Mouse (Mus musculus) spleen, embryonic (tissue): ENCODE results near the gene Pllp.

ENCODE experiments used
- CTCF ChIA-PET: fragments of 350-600 bp; sonication (Branson Sonifier 250); formaldehyde crosslinking; loops from one replicate; lab custom pipeline; 2022; lab: Charles Lee

Gene Pllp

GRCm38 (mm10) chr8:94695994-94696384, at the start of gene Pllp:
Pllp (minus strand) TSS chr8:94696278.
- CTCF ChIA-PET: no interaction called here

GRCm38 (mm10) chr8:94745476-94746184, 49.6 kb upstream of the Pllp start, which contains the start of gene Ccl22:
Ccl22 (plus strand) TSS chr8:94745590.
- CTCF ChIA-PET: no interaction called here

DNA sequence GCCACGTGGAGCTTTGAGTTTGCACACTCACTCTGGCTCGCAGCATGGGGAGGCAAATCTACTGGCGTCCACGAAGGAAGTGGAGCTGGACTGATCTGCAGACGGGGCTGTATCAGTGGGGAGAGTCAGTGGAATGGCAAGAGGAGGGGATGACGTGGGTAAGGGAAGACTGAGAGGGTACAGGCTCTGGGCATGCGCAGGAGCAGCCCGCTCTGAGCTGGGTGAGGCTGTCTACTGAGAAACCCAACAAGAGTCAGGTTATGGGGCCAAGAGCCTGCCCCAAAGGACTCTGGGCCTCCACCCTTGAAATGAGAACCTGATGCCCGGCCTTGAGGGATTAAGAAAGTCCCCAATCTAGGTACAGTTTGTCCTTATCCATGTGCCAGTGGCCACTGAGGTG, 48.9 kb upstream of the Pllp start:
- CTCF ChIA-PET: no interaction called here

DNA sequence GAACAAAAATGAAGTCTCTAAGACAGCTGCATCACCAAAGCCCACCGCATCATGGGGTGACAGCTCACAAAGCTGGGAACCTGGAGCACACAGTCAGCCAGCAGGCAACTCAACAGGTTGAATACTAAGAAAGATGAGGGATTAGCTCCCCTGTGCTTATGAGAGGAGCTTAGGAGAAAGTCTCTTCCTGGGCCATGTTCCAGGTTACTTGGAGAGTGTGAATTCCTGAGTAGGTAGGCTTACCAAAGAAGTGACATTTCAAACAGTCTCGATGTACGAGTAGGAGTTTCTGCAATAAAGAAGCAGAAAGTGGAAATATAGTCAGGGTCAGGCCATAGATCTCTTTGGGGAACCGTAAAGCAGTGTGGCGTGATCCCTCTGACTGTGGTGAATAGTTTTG, 48.4 kb upstream of the Pllp start:
- CTCF ChIA-PET: no interaction called here

DNA sequence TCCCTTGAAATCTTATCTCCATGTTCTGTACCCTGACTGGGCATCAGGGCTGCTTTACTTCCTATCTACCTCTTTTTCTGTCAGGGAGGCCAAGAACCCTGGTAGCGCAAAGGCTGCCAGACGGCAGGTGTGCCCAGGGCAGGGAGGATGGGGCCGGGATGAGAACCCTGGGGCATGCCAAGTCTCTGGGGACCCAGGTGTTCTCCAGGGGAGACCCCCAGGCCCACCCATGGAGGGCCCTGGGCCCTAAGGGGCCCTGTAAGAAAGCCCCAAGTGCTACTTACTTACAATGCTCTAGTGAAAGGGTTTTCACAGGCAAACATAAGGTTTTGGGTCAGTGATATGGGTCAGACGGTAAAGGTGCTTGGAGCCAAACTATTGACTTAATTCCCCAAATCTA, 45.6 kb upstream of the Pllp start:
- CTCF ChIA-PET: no interaction called here

DNA sequence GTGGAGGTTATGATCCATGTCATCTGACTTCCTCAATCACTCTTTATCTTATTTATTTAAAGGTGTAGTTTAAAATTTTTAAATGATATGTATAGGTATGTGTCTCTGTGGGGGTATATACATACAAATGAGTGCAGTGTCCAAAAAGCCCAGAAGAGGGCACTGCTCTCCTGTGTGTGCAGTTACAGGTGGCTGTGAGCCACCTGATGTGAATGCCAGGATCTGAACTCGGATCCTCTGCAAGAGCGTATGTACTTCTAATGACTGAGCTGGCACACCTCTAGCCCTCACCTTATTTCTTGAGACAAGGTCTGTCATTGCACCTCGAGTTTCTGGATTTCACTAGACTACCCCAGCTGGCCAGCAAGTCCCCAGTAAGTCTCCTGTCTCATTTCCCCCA, 44.5 kb upstream of the Pllp start:
- CTCF ChIA-PET: no interaction called here

DNA sequence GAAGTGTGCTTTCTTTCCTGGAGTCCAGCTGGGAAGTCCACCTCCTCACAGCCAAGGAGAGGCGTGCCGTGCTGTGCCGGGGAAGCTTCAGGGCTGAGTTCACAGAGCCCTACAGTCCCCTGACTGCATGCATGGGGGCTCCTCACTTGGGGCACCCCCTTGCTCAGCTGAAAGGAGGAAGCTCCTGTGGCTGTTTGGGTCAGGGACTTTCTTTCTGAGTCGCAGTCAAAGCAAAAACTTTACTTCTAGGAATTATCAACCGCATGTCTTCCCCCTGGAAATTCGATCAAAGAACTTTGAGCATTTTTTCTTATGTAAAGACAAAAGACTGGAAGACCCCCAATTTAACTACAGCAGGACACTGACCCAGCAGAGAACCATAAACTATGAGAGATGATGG, 43.8 kb upstream of the Pllp start:
- CTCF ChIA-PET: no interaction called here

- CTCF ChIA-PET: no interaction called here
These were observed 39.5 kb upstream of the Pllp start for GRCm38 (mm10) chr8:94735426-94736094.

DNA sequence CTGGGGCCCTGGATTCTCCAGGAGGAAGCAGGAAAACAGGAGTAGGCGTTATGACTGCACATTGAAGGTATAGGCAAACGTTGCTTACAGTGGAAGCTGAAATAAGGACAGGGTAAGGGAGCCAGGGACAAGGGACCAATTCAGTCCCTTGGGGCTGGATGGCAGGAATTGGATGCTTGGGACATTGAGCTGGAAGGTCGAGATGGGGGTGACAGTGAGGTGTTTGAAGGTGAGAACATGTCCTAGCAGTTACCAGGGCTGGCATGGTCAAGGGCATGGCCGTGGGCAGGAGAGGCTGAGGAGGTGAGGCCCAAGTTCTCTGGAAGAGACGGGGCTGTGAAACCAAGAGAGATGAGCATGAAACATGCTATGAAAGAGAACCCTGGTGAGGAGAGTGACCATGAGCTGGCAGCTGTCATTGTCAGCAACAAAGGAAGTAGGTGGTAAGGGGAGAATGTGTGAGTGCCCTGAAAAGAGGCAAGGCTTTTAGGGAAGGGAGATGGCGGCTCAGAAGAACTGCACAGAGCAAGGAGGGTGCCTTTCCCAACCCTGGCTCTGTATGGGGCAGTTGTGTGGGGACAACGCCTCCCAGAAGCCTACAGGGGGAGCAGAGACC, 38.8 kb upstream of the Pllp start:
- CTCF ChIA-PET: no interaction called here

- CTCF ChIA-PET: no interaction called here
These were observed 37.9 kb upstream of the Pllp start for GRCm38 (mm10) chr8:94733821-94734465.

GRCm38 (mm10) chr8:94729301-94729700, 33.2 kb upstream of the Pllp start:
- CTCF ChIA-PET: no interaction called here

- CTCF ChIA-PET: no interaction called here
These were observed 29.9 kb upstream of the Pllp start for GRCm38 (mm10) chr8:94725998-94726397.

DNA sequence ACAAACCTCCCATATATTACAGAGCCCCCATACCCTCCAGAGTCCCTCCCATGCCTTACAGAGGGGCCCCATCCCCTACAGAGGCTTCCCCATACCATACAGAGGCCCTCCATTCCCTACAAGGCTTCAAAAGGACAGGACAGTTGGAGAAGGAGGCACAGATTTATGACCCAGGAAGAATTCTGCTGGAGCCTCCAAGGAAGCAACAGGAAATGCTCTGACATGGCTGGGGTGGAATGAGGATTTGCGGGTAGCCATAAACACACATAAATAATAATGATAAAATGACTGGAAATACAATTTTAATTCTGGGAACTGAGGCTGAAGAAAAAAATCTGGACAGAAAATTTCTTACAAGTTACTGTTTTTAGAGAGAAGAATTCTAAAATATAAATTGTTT, 20.8 kb upstream of the Pllp start:
- CTCF ChIA-PET: no interaction called here

DNA sequence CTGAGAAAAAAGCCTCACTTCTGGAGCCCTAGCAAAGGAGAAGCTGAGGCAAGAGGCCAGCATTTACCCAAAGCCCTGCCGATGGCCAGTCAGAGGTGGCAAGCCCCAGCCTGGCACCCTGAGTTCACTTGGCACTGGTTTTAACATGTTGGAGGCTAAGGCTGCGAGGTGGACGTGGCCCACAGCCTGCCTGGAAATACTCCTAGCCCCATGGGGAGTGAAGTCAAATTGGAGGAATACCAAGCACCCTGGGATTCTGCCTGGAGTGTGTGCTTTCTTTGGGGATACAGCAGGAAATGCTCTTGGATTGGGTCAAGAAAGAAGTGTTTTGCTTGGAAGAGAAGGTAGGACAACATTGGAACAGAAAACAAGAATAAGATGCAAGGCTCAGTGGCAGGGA, 19.8 kb upstream of the Pllp start:
- CTCF ChIA-PET: no interaction called here

GRCm38 (mm10) chr8:94714556-94714955, 18.5 kb upstream of the Pllp start:
- CTCF ChIA-PET: no interaction called here

- CTCF ChIA-PET: interaction anchor here (0.7 kb wide), 1 partner anchor 199 kb away, joined by 3 read pairs; no protein-coding TSS in a partner anchor
These were observed 15.2 kb upstream of the Pllp start for GRCm38 (mm10) chr8:94711160-94711718.

- CTCF ChIA-PET: no interaction called here
These were observed 14.3 kb upstream of the Pllp start for GRCm38 (mm10) chr8:94710336-94710735.

GRCm38 (mm10) chr8:94706732-94707395, 10.8 kb upstream of the Pllp start:
- CTCF ChIA-PET: no interaction called here

- CTCF ChIA-PET: no interaction called here
These were observed 9.6 kb upstream of the Pllp start for GRCm38 (mm10) chr8:94705581-94706245.

DNA sequence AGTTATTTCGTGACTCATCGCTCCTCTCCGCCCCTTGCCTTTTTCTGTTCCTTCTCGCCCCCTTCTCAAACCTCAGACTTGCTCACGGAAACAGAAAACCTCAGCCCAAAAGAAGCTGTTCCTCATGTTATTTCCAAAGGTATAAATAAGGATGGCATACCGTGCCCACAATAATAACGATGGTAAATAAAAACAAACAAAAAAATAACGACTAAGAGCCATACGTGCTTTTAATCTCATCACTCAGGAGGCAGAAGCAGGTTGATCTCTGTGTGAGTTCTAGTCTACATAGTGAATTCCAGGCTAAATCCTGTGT, 8.5 kb upstream of the Pllp start:
- CTCF ChIA-PET: interaction anchor here (0.6 to 1.2 kb wide), 4 partner anchors 72 to 212 kb away, joined by 3 to 4 read pairs (median 3); no protein-coding TSS in a partner anchor
